Mouse (Mus musculus): ENCODE results near the gene Get4.

Gene Get4

DNA sequence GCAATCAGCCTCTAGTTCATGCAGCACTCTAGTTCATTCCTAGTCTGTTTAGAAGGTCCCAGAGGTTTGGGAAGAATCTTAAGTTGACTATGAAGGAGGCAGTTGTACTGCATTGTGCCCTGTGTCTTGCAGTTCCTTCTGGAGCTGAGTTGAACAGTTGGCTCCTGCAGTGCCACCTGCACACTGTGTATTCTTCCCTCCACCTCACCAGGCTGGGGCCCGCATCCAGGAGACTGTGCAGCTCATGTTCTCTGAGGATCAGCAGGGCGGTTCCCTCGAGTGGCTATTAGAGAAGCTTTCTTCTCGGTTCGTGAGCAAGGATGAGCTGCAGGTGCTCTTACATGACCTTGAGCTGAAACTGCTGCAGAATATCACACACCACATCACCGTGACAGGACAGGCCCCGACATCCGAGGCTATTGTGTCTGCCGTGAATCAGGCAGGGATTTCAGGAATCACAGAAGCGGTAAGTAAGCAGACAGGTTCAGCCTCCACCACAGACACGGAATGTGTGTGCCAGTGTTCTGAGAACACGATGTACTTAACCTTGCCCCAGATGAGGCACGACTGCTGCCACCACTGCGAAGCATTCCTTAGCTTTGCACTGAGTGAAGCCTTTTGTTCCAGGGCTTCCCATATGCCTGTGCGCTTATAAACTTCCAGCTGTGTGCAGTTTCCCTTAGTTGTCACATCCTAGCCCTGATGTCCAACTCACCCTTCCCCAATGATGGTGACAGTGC lies 10.9 kb upstream of the Get4 start:
- no peak for DNase-seq

DNA sequence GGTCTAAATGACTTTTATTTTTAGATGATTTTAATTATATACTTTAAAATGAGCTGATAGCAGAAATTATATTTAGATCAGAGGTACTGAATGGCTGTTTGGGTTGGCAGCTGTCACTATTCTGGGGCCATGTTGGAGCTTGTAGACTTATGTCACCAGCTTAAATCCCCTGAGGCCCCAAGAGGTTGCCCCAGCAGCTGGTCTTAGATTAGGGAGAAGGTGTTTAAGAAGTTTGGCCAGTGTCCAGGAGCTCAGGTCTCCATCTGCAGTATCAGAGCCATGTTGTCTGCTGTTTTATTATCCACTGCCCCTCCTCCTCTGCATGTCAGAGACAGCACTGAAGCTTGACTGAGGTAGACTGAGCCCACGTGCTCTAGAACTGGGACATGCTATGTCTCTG lies 8.7 kb upstream of the Get4 start:
- no peak for DNase-seq

DNA sequence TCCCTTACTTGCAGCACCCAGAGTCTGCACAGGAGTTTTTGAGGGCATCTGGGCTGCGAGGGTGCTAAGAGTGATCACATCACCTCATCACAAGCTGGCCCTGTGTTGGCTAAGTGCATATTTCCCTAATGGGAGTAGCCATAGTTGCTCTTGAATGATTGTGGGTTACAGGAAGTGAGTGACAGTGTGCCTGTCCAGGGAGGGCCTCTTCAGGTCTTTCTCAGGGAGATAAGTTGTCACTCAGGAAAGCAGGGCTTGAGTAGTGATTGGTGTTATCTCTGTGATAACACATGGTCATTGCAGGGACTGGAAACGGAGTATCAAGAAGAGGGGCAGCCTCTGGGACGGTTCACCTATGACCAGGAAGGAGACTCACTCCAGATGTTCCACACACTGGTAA lies 4.4 kb upstream of the Get4 start:
- DNase-seq, result no peak

DNA sequence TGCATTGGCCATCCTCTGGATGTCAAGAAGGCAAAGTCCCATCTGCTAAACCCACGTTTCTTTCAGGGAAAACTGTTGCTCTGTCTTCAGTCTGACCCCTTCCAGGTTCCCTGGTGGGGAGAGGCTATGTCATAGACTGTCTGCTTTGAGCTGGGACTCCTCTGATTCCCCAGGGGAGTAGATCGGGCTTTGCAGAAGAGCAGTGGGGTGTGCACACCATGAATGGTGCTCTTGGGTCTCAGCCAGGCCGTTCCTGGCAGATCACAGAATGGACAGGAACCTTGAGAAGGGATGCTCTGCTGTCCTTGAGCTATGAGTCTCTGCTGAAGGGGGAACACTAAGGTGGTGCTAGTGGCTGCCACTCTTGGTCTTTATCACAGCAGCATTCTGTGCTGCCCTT lies 3.3 kb upstream of the Get4 start:
- DNase-seq, result no peak

DNA sequence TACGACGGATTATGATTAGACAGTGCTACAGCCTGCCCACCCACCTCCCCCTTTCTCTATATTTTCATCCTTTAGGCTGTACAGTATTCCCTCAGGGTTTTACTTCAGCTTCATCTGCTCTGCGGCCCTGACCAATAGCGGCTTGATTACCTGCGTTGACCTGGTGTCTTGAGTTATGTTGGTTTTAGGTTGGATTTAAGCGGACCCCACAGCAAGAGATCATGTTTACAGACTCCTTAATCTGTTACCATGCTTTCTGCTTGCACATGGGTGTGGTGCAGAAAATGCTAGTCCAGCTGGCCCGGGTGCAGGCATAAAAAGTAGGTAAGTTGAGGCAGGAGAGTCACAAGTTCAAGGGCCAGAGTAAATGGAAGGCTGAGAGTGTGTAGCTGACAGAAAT lies 845 bp upstream of the Get4 start:
- no peak for DNase-seq

DNA sequence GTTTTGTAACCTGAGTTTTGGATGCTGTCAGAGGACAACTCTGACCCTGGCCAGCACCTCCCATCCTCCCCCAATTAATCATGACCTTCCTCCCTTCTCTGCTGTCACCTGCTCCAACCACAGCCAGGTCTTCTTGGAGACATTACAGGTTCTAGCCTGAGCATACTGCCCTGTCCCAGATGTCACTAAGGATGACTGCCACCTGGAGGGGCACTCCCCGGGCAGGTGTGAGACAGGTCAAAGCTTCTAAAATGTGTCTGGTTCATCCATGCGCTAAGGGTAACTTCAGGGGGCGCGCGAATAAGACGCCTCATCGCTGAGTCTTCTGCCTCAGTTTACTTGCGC lies 416 bp upstream of the Get4 start:
- DNase-seq, result no peak

DNA sequence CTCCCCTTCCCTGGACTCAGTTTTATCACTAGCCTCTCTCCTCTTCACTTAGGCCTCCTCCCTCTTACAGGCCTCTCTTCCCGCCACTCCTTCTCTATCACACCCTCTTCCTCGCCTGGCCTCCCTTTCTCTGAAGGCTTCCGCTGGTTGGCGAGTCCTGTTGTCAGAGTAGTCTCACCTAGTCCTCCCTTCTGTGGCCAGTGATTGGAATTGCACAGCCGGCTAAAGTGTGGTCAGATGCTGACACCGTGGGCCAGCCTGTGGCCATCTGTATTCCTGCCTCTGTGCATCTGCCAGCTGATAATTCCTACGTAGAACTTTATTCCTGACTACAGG lies 754 bp downstream of the Get4 start:
- no peak for DNase-seq

DNA sequence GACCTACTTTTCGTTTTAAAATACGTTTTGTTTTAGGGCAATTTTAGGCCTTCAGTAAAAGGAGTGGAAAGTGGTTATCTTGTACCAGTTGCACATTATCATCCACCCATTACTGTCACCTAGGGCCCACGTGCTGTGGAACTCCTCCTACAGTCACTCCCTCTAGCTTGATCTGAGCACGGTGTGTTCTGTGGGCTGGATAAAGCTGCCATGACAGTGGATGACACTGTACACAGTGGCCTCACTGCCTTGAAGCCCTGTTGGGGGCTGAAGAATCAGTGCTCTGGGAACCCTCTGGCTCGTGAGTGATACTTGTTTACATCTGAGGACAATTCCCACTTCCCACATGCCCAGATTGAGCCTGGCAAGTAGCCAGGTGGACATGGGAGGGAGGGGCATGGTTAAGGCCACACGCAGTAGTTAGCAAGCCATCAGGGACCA lies 1.2 kb downstream of the Get4 start:
- DNase-seq, result peak; percentile 22 to 33

DNA sequence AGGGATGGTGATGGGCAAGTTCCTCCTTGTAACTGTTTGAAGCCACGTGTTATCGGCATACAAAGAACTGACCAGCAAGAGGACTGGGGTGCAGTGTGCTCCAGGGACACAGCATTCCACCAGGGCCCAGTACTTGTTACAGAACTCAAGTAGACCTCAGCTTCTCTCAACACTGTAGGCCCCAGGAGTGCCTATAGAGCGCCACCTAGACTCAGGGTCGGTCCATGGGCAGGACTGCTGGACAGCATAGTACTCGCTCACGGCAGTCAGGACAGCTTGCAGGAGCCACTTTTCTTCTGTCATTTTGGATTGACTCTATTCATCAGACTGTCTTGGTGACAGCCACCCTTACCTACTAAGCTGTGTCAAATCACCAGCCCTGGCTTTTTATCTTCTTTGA lies 2.8 kb downstream of the Get4 start:
- no peak for DNase-seq

DNA sequence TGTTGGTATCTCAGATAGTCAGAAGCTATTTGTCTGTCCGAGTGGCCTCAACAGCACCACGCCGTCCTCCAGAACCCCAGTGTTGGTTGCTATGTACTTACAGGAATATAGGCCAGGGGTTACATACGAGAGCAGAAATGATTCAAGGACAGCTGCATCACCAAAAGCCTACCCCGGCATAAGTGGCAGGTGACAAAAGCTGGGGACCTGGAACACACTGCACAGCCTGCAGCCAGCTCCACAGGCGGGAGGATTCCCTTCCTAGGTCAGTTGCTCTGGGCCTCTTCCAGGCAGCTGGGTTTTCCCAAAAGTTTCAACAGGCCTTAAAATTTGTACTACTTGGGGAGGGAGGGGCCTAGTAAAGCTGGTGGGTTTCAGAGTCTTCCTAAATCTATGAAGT lies 3.7 kb downstream of the Get4 start:
- no peak for DNase-seq

DNA sequence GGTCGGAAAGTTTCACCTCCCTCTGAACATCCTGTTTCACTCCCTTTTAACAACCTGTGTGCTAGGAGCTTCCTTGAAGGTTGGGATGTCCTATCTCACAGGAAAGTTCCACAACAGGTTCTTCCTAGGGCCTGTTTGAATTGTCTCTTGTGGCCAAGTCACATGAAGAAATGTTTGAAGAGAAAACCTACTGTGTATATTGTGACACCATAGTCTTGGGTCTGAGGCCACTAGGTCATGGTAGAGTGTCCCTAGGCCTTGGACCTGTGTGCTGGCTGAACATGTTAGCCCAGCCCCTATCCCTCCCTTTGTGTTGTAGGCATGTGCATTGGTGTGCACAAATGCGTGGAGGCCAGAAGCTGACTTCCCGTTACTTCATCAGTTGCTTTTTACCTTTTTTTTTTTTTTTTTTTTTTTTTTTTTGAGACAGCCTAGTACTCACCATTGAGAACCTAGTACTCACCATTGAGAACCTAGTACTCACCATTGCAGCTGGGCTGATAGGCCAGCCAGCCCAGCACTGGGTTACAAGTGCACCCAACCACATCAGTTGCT lies 4.2 kb downstream of the Get4 start:
- peak in 1 of 2 experiments; percentile 11 for DNase-seq

DNA sequence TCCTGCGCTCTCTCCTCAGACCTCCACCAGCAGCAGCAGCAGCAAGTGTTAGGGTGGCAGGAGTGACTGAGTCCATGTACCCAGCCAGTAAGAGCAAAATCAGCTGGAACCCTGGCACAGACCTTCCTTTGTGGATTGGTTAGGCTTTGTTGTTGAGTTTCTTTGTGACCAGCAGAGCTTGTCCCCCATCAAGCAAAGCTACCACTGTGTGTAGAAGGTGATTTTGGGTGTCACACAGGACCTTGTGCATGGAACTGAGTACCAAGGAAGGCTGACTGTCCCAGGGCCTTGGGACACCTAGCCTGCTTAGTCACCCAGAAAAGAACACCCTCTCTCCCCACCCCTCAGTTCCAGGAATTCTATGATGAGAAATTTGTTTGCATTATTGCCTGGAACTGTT lies 5.1 kb downstream of the Get4 start:
- DNase-seq, result no peak

DNA sequence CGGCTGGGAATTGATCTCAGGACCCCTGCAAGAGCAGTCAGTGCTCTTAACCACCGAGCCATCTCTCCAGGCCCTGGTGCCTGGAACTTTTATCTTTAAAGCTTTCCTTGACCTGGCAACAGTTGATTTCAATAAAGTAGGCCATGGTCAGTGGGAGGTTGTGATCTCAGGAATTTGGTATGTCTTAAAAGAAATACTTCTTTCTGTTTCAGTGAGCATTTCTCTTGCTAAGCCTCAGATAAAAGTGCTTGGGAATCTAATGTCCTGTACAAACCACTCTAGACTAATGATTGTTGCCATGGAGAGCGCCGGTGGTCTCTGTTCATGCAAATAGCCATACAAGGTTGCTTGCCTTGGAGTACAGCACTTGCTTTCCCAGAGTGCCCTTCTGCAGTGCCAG lies 5.7 kb downstream of the Get4 start:
- DNase-seq, result no peak

DNA sequence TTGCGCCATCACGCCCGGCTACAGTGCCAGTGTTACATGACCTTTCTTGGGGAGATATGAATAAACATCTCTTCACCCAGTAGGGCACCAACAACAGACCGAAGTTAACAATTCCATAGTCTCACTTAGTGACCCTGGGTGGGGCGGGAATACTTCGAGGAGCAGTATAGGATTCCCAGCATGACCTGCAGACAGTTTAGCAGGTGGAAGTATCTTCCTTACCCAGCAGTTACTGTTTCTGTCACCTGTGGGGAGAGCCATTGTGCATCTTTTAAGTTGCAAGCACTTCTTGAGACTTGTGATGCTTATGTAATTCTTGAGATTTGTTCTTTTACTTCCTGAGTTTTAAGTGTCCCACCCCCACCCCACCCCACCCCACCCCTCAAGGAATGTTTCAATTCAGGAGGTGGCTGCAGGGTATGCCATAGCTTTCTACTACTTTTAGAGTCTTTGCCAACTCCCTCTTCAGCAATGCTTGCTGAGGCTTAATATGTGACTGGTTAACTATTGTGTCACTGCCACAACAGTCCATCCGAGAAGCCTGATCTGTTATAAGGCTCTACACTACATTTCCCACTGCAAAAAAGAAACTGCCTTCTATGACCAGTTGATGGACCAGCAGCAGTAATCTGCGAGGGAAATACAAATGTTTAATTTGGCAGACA lies 6.4 kb downstream of the Get4 start:
- no peak for DNase-seq

DNA sequence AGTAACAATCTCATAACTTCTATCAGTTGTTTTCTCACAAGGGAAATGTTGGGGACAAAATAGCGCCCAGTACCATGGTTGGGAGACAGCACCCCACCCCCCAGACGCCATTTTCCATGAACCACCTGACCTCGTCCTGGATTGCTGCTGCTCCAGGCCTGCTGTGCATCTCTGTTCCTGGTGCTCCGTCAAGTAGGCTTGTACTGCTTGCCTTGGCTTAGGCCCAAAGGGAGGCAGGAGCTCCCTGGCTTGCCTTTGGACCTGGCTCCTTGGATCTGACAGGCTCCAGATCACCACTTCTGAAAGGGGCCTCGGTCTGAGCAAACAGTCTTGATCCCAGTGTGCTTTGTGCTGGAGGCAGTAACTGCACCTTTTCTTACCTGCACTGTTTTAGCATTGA lies 7.7 kb downstream of the Get4 start:
- DNase-seq, result no peak

DNA sequence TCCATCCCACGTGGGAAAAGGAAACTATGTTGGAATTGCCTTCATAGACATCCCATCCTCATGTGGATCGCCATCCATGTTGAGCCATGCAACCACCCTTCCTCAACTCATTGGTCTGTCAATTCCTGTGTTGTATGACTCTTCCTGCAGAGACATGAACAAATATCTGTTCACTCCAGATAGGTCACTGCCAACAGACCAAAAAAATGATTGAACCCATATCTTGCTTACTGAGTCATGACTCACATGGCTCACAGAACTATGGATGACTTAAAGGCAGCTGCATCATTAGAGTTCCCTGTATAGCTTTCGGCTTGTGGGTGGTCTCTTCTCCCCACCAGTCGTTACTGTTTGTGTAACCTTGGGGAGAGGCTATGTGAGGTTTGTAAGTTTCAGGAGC lies 9.3 kb downstream of the Get4 start:
- no peak for DNase-seq

DNA sequence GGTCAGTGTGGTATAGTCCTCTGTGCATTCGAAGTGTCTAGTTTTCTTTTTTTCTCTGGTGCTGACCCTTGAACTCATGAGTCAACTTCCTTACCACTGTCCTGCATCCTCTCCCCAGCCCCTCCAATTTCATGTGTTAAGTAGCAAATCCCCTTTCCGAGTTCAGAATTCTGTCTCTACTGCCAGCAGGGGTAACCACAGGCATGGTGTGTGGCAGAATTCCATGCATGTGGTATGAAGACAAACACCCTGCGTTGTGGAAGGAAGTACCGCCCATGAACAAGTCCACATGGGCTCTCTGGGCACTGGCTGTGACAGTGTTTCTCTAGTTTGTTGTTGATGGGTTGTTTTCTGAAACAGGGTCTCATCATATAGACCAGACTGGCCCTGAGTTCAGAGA lies 15.5 kb downstream of the Get4 start:
- DNase-seq, result no peak

DNA sequence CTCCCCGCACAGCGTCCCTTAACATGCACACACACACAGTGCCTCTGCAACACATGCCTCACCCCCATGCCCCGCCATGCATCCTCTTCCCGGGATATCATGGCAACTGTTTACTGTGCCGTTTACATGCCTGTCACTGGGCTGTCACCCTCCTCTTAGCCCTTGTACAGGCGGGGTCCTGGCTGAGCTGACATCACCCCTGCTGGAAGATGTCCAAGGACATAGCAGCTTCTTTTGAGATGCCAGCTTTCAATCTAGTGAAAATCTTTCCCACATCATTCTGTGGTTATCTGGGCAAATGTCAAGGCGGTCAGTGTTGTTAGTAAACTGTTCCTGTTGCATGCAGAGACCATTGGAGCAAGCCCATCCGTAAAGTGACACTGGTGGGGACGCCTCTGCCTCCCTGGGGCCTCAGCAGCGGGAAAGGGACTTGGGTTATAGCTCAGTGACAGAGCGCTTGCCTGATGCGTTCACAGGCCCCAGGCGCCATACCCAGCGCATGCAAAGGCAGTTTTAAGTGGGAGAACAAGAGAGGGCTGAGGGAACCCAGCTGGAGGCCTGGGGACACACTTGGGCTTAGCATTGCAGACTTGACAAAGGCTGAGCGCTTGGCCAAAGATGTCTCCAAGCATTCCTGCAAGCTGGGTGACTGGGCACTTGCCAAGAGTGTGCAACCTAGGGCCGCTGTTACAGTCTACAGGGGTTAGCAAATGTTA lies 18.8 kb downstream of the Get4 start:
- DNase-seq, result no peak

DNA sequence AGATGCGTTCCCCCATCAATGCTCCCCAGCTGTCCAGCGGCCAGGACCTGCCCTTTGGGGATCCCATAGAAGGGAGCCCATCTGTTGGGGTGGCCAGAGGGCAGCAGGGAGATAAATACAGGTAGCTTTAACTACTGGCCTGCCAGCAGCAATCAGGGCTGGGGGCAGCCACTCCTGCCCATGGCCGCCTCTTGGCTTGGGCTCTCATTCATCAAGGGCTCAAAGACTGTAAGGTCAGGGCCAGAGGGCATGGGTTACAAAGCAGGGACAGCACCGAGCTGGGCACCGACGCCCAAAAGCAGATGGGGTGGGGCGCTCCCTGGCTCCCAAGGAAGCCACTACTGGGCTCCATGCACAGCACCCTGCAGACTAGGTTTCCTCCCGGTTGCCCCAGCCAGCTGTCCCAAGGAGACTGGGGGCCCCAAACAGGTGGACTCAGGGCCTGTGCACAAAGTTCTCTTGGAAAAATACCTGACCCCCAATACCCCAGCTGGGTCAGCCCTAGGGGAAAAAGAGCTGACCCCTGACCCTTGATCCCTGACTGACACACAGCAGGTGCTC lies 19.9 kb downstream of the Get4 start:
- DNase-seq, result no peak

DNA sequence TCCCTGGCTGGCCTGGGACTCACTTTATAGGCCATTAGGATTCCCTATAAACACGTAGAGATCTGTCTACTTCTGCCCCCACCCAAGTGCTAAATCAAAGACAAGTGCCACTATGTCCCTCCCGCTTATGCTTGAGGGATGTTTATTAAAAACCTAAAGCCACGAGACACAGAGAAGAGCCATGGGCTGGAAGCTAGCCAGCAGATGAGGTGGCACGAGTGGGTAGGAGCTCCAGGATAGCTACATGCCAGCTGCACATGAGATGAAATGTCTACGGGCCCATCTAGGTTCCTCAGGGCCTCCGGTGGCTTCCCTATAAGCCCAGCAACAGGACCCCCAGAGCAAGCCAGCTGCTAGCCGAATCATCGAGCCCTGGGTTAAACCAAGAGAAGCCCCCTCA lies 25.2 kb downstream of the Get4 start:
- DNase-seq, result no peak

DNA sequence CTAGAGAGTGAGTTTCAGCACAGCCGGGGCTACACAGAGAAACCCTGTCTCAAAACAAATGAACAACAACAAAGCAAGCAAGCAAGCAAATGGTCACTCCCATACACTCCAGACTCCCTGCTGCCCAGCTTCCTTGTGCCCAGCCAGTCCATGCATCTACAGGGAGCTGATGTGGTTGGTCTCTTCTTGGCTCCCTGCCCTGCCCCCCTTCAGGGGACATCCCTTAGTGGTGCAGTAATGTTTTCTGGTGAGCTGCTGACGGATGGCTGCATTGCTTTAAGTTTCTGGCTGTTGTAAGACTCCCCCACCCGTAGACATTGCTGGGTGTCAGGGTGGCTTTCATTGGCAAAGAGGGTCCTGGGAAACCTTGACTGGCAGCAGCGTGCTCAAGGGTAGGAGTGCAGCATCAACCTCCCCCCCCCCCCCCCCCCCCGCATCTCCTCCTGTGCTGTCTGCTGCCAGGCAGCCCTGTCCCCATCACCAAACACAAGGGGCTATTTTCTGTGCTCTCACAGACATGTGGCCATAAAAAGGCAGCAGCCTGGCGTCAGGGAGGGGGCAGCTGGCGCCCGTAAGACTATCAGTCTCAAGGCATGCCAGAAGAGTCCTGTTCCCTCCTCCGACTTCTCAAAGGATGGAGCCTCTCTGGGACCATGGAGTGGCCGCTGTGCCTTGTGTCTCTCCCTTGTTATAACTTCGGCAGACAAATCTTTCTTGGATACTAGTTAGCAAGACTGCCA lies 29.4 kb downstream of the Get4 start:
- no peak for DNase-seq

DNA sequence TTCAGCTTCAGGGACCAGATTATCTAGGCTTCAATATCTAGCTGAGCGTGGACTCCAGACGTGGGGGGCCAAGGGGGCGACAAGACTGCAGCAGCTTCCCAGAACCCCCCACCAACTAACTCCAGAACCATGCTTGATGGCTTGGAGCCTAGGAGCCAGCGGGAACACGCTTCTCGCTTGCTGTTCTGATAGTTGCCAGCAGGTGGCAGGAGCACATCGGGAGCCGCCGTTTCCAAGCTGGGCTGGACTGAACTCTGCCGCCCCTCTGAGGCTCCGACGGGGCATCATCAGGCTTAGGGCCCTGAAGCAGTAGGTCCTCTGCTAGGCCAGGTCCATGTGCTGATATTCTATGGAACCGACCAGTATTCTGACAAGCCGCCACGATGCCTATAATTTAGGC lies 30.1 kb downstream of the Get4 start:
- DNase-seq, result peak; percentile 89
